Mouse (Mus musculus) forebrain, embryonic 12.5 days (tissue): Measurements from ENCODE around the gene Prdx1. TPM values are rescaled to one million over a fixed set of nuclear protein-coding genes. Genes with fewer than 3 reads are reported as not detected.

ENCODE experiments used
- ATAC-seq: fragments of 200-750 bp; cut with Nextera tagmentation; 2 replicates; pipeline ENCODE4 v1.8.0; 2017; ENCODE audit warnings: moderate TSS enrichment; ENCODE audit not compliant: low FRiP score
- H3K27ac ChIP-seq: fragments of 300-500 bp; sonication (generic); 2 replicates; pipeline ENCODE4 v1.5.1; 2016; ENCODE audit warnings: mild to moderate bottlenecking
- H3K27me3 ChIP-seq: fragments of 300-500 bp; sonication (generic); 2 replicates; pipeline ENCODE4 v1.6.1; 2016; ENCODE audit warnings: mild to moderate bottlenecking
- H3K36me3 ChIP-seq: fragments of 300-500 bp; sonication (generic); replicated peaks from 2 replicates; pipeline ENCODE4 v1.6.1; 2016; ENCODE audit warnings: mild to moderate bottlenecking
- H3K4me1 ChIP-seq: fragments of 300-500 bp; sonication (generic); 2 replicates; pipeline ENCODE4 v1.6.1; 2016
- H3K4me2 ChIP-seq: fragments of 300-500 bp; sonication (generic); 2 replicates; pipeline ENCODE4 v1.6.1; 2016; ENCODE audit warnings: mild to moderate bottlenecking, moderate library complexity
- H3K4me3 ChIP-seq: fragments of 300-500 bp; sonication (generic); replicated peaks from 2 replicates; pipeline ENCODE4 v1.5.1; 2016; ENCODE audit warnings: mild to moderate bottlenecking
- H3K9ac ChIP-seq: fragments of 300-500 bp; sonication (generic); 2 replicates; pipeline ENCODE4 v1.6.1; 2016; ENCODE audit warnings: mild to moderate bottlenecking
- H3K9me3 ChIP-seq: fragments of 300-500 bp; sonication (generic); 2 replicates; pipeline ENCODE4 v1.6.1; 2016
- WGBS: fragments of 180-500 bp; shearing (Covaris S2); methylation state at CpG from one replicate; pipeline ENCODE4 v1.1.7; 2016; 5-methylcytosine and 5-hydroxymethylcytosine counted together
- polyA plus RNA-seq: library from polyadenylated mRNA; unstranded; fragments of >200 nt; fragmentation: Nextera tagmentation; extraction: Ambion mirVana; gene quantifications from 2 replicates; pipeline ENCODE4 v1.2.1, GENCODE M21; 2016

Gene Prdx1
- polyA plus RNA-seq = 914 and 930 TPM in 2 replicates

DNA sequence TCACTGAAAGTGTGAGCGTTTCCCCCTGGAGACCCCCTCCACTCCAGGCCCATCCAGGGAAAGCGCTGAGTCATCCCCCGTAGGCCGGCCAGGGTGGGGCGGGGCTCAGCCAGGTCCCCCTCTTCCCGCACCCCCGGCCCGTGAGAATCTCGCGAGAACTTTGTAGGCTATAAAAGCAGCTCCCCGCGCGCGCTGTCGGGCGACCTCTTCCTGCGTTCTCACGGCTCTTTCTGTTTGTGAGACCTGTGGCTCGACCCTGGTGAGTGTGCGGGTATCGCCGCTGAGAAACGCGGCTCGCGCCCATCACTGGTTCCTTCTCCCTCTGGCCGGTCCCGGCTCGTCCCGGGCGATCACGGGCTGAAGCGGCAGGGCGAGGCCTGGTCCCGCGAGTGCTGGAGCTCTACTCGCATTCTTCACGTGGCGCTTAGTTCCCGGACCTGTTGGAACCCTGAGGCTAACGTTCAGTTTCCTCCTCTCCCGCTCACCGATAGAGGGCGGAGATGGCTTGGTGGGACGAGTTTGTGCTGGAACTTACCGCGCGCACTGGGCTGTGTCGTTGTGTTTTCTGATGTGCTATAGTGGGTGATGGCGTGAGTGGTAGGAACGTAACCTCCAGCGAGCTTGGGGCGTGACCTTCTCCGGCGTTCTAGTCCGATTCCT is at the start of gene Prdx1:
TSS of gene Prdx1 (plus strand) at position 143 of the 660 bp plus-strand sequence.
- Histone ChIP-seq H3K4me2 (peak within 1 kb of the TSS; percentile 71), H3K9ac (peak within 1 kb of the TSS; percentile 77), H3K9me3 (no peaks in the 10 kb centered on the region), H3K27me3 (no peaks in the 10 kb centered on the region; the same call in 1 of the 2 replicates), H3K4me1 (peaks cover 25% of the 10 kb centered on the region), H3K27ac (peak within 1 kb of the TSS; percentile 94), H3K4me3 (peak within 1 kb of the TSS; percentile 69), H3K36me3 (peaks cover 24% of the 10 kb centered on the region)
- peak; percentile 98 for ATAC-seq
- under 1% methylated on average over 56 of the region's 56 CpGs for WGBS

GRCm38 (mm10) chr4:116638821-116639220 is 46.5 kb upstream of the Prdx1 start:
- Histone ChIP-seq H3K9me3 (no peaks in the 10 kb centered on the region), H3K4me2 (no peak overlapping the region), H3K4me1 (no peaks in the 10 kb centered on the region), H3K9ac (no peak overlapping the region), H3K27ac (no peak overlapping the region), H3K36me3 (peaks cover 85% of the 10 kb centered on the region), H3K4me3 (no peak overlapping the region), H3K27me3 (no peaks in the 10 kb centered on the region)
- 97% methylated on average over 6 of the region's 6 CpGs for WGBS
- ATAC-seq = no peak

DNA sequence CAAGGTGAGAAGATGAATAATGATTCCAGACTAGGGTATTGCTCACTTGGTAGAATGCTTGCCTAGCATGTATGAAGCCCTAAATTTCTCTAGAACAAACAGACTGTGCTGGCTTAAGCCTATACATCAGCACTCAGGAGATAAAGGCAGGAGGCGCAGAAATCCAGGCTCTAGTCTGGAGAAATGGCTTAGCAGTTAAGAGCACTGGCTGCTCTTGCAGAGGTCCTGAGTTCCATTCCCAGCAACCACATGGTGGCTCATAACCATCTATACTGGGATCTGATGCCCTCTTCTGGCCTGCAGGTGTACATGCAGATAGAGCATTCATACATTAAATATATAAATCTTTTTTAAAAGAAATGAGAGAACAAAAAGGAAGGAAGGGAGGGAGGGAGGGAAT is 43.3 kb upstream of the Prdx1 start:
- H3K4me3 ChIP-seq = no peak overlapping the region
- ATAC-seq = no peak
- H3K4me1 ChIP-seq = peaks cover 12% of the 10 kb centered on the region
- H3K4me2 ChIP-seq = no peak overlapping the region
- H3K9ac ChIP-seq = no peak overlapping the region
- H3K27ac ChIP-seq = no peak overlapping the region
- 100% methylated on average over 1 of the region's 1 CpGs for WGBS
- no peaks in the 10 kb centered on the region for H3K27me3 ChIP-seq
- H3K9me3 ChIP-seq = no peaks in the 10 kb centered on the region
- peaks cover 80% of the 10 kb centered on the region for H3K36me3 ChIP-seq

DNA sequence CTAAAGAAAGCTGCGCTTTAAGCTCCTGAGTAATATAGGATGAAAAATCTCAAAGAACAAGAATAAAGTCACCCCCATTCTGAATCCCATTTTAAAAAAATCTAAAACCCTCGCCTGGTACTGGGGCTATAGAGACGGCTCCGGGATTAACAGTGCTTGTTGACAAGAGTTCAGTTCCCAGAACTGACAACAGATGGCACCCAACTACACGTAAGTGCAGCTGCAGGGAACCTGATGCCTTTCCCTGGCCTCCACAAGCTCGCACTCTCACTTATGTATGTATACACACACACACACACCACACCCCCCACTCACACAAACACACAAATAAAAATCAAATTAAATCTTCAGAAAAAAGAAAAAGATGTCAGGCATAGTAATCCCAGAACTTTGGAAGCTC is 41.0 kb upstream of the Prdx1 start:
- WGBS = 61% methylated on average over 6 of the region's 6 CpGs
- ATAC-seq = 0 out of 2 replicates have a peak, but pooled peaks have one; percentile 36
- H3K27ac ChIP-seq = no peak overlapping the region
- H3K4me3 ChIP-seq = no peak overlapping the region
- H3K27me3 ChIP-seq = no peaks in the 10 kb centered on the region
- no peak overlapping the region for H3K9ac ChIP-seq
- H3K9me3 ChIP-seq = no peaks in the 10 kb centered on the region
- H3K4me1 ChIP-seq = peaks cover 30% of the 10 kb centered on the region
- H3K36me3 ChIP-seq = peaks cover 81% of the 10 kb centered on the region
- no peak overlapping the region for H3K4me2 ChIP-seq

- H3K36me3 ChIP-seq = peaks cover 75% of the 10 kb centered on the region
- no peak overlapping the region for H3K9ac ChIP-seq
- H3K27ac ChIP-seq = no peak overlapping the region
- peaks cover 42% of the 10 kb centered on the region for H3K4me1 ChIP-seq
- WGBS = 95% methylated on average over 7 of the region's 7 CpGs
- no peaks in the 10 kb centered on the region for H3K27me3 ChIP-seq
- no peak overlapping the region for H3K4me2 ChIP-seq
- no peaks in the 10 kb centered on the region for H3K9me3 ChIP-seq
- ATAC-seq = no peak
- H3K4me3 ChIP-seq = no peak overlapping the region
Observed at GRCm38 (mm10) chr4:116645624-116646023, 39.7 kb upstream of the Prdx1 start.

- Histone ChIP-seq H3K4me3 (peak overlapping the region; percentile 3; the same call in 1 of the 2 replicates), H3K36me3 (peaks cover 42% of the 10 kb centered on the region), H3K27ac (no peak overlapping the region), H3K4me1 (peaks cover 42% of the 10 kb centered on the region), H3K27me3 (no peaks in the 10 kb centered on the region), H3K9ac (no peak overlapping the region), H3K4me2 (peak overlapping the region; percentile 63), H3K9me3 (no peaks in the 10 kb centered on the region)
- ATAC-seq = no peak
- WGBS = 97% methylated on average over 2 of the region's 2 CpGs
Observed at GRCm38 (mm10) chr4:116649411-116649810, 35.9 kb upstream of the Prdx1 start.

DNA sequence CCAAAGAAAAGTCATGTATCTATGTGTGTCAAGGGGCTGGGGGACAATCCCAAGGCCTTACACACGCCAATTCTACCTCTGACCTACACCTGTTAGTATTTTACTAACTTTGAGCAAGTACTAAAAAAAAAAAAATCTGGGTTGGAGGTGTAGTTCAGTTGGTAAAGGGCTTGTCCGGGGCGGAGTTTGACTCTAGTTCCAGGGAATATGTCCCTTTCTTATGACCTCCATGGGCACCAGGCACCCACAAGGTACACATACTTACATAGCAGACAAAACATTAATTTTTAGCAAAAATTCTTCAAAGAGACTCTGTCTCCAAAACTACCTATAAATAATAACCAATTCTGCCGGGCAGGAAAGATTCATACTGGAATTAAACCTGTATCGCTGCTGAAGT is 35.0 kb upstream of the Prdx1 start:
- Histone ChIP-seq H3K4me3 (peak overlapping the region; percentile 93), H3K9ac (peak overlapping the region; percentile 91), H3K27ac (peak overlapping the region; percentile 81; the same call in 1 of the 2 replicates), H3K9me3 (no peaks in the 10 kb centered on the region), H3K4me2 (peak overlapping the region; percentile 63), H3K36me3 (peaks cover 38% of the 10 kb centered on the region), H3K27me3 (no peaks in the 10 kb centered on the region), H3K4me1 (peaks cover 41% of the 10 kb centered on the region)
- ATAC-seq = no peak
- WGBS = 52% methylated on average over 5 of the region's 5 CpGs

DNA sequence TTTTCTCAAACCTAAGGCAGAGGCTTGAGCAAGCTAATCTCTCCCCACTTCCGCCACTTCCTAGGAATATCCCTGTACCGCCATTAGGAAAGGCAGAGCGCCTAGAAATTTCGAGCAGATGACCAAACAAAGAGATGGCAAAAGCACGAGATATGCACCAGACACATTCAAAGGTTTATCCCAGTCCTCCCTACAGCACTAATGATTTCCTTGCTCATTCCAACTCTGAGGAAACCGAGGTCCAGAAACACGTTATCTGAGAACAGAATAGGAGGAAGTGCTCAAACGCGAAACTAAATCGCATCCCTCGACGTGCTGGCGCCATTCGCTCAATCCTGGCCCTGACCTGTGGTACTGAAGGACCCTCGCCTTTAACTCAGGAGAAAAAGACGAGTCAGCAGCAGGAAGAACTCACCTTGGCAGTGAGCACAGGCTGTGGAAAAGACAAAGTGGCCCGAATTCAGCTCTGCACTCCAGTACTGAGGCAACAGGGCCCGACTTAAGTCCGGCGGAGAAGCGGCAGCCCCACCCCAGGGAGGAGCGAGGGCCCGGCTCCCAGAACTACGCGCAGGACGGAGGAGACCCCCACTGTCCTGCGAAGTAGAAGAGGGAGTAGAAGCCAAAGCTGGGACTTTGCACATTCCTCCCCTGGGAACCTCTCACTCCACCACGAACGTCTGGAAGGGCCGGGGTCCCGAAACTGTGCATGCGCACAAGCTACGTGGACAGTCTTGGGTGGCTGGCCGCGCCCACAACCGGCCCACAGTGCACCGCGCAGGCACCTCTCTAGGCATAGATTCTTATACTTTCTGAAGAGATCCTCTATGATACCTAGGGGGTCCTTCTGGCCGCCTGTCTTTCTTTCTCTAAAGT is 34.2 kb upstream of the Prdx1 start, which contains the start of gene Akr1a1:
TSS of gene Akr1a1 (minus strand) at position 757 of the 873 bp plus-strand sequence.
- ATAC-seq = peak; percentile 100
- no peaks in the 10 kb centered on the region for H3K9me3 ChIP-seq
- no peaks in the 10 kb centered on the region for H3K27me3 ChIP-seq
- peak within 1 kb of the TSS; percentile 81 for H3K27ac ChIP-seq
- under 1% methylated on average over 39 of the region's 39 CpGs for WGBS
- peak within 1 kb of the TSS; percentile 91 for H3K9ac ChIP-seq
- H3K4me2 ChIP-seq = peak within 1 kb of the TSS; percentile 63
- H3K4me3 ChIP-seq = peak within 1 kb of the TSS; percentile 93
- H3K36me3 ChIP-seq = peaks cover 32% of the 10 kb centered on the region
- H3K4me1 ChIP-seq = peaks cover 35% of the 10 kb centered on the region

- no peaks in the 10 kb centered on the region for H3K9me3 ChIP-seq
- 16% methylated on average over 6 of the region's 6 CpGs for WGBS
- H3K4me2 ChIP-seq = peak overlapping the region; percentile 63
- H3K27me3 ChIP-seq = no peaks in the 10 kb centered on the region
- H3K4me1 ChIP-seq = peaks cover 31% of the 10 kb centered on the region
- peak overlapping the region; percentile 93 for H3K4me3 ChIP-seq
- H3K27ac ChIP-seq = peak overlapping the region; percentile 81; the same call in 1 of the 2 replicates
- H3K36me3 ChIP-seq = peaks cover 26% of the 10 kb centered on the region
- H3K9ac ChIP-seq = peak overlapping the region; percentile 91
- ATAC-seq = peak; percentile 30; the same call in 1 of the 2 replicates
Observed at GRCm38 (mm10) chr4:116651797-116652135, 33.6 kb upstream of the Prdx1 start.

- H3K27ac ChIP-seq = no peak overlapping the region
- 93% methylated on average over 6 of the region's 6 CpGs for WGBS
- H3K27me3 ChIP-seq = no peaks in the 10 kb centered on the region
- no peak for ATAC-seq
- H3K9me3 ChIP-seq = no peaks in the 10 kb centered on the region
- H3K4me1 ChIP-seq = peaks cover 19% of the 10 kb centered on the region
- no peak overlapping the region for H3K9ac ChIP-seq
- H3K4me3 ChIP-seq = no peak overlapping the region
- H3K36me3 ChIP-seq = peaks cover 14% of the 10 kb centered on the region; the same call in 1 of the 2 replicates
- H3K4me2 ChIP-seq = no peak overlapping the region
Observed at GRCm38 (mm10) chr4:116653228-116653627, 32.1 kb upstream of the Prdx1 start.

GRCm38 (mm10) chr4:116655100-116655499 is 30.2 kb upstream of the Prdx1 start:
- Histone ChIP-seq H3K4me1 (peaks cover 5% of the 10 kb centered on the region), H3K4me3 (no peak overlapping the region), H3K27me3 (no peaks in the 10 kb centered on the region), H3K36me3 (no peaks in the 10 kb centered on the region), H3K9ac (no peak overlapping the region), H3K9me3 (no peaks in the 10 kb centered on the region), H3K27ac (no peak overlapping the region), H3K4me2 (no peak overlapping the region)
- WGBS = 76% methylated on average over 2 of the region's 2 CpGs
- no peak for ATAC-seq

DNA sequence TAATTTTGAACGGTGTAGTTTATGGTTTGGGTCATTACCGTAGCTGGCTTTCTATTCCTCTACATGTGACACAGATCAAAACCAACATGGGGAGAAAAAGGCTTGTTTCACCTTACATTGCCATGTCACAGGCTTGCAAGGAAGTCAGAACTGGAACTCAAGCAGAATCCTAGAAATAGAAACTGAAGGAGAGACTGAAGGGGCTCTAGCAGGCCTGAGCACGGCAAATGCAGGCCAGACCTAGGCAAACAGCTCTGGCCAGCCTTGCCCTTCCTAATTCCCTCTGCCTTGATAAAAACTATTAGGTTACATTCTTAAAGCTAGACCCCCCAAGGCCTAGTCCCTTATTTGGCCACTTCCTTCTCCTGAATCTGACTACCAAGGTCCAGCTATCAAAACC is 29.7 kb upstream of the Prdx1 start:
- no peak overlapping the region for H3K4me3 ChIP-seq

More for the DNA sequence above, 29.7 kb upstream of the Prdx1 start:
- no peak overlapping the region for H3K4me2 ChIP-seq
- no peaks in the 10 kb centered on the region for H3K9me3 ChIP-seq
- no peaks in the 10 kb centered on the region for H3K27me3 ChIP-seq
- H3K4me1 ChIP-seq = no peaks in the 10 kb centered on the region
- H3K36me3 ChIP-seq = no peaks in the 10 kb centered on the region
- WGBS = 83% methylated on average over 3 of the region's 3 CpGs
- H3K9ac ChIP-seq = no peak overlapping the region
- no peak overlapping the region for H3K27ac ChIP-seq
- no peak for ATAC-seq
